In genomic region chr2:129177661-129178060, GRCm38 (mm10) we compare ENCODE assay signal across 27 mouse cellular contexts.
"Had no signal": no experiment of that assay in that cellular context is flagged by ENCODE, and none has a peak within 500 bp of the region (broad histone marks: within the 10 kb centered on the region; RNA-seq: fewer than 3 reads in every experiment).

No protein-coding gene starts in this region.

- H3K9me3 ChIP-seq: hindbrain, embryonic 13.5 days; hindbrain, embryonic 15.5 days; intestine, embryonic 15.5 days; kidney, embryonic 15.5 days; limb, embryonic 10.5 days; liver, embryonic 13.5 days; liver, embryonic 15.5 days had no signal

- H3K4me3 ChIP-seq: gastrocnemius, adult 2 months; heart, adult 2 months; heart, embryonic 12.5 days; hindbrain, embryonic 13.5 days; hindbrain, embryonic 15.5 days; kidney, embryonic 15.5 days; limb, embryonic 10.5 days; limb, embryonic 12.5 days; liver, embryonic 13.5 days; liver, embryonic 15.5 days had no signal

- H3K4me1 ChIP-seq: hindbrain, embryonic 13.5 days; hindbrain, embryonic 15.5 days; intestine, embryonic 15.5 days had no signal

- H3K4me2 ChIP-seq: heart, embryonic 12.5 days; hindbrain, embryonic 13.5 days; hindbrain, embryonic 15.5 days; kidney, embryonic 15.5 days; limb, embryonic 12.5 days; liver, embryonic 11.5 days; liver, embryonic 13.5 days; liver, embryonic 15.5 days had no signal

- DNase-seq: gastrocnemius, adult 2 months; gastrocnemius, postnatal 14 days; gastrocnemius, postnatal 36 days; heart, adult 11 months; heart, postnatal 10 days; kidney, adult 11 months; kidney, adult 2 months; kidney, adult 9 months; kidney, postnatal 14 days; kidney, postnatal 36 days; layer of hippocampus, adult 9-11 months; layer of hippocampus, postnatal 36 days; liver; liver, embryonic 13.5 days; liver, postnatal 0 days had no signal

- H3K27me3 ChIP-seq: heart, embryonic 12.5 days; hindbrain, embryonic 13.5 days; hindbrain, embryonic 15.5 days; intestine, embryonic 15.5 days; kidney, embryonic 15.5 days had no signal

- H3K9ac ChIP-seq: heart, embryonic 12.5 days; hindbrain, embryonic 13.5 days; hindbrain, embryonic 15.5 days; intestine, embryonic 15.5 days; kidney, embryonic 15.5 days; limb, embryonic 12.5 days; liver, embryonic 13.5 days; liver, embryonic 15.5 days; liver, postnatal 0 days had no signal

- H3K27ac ChIP-seq: gastrocnemius, adult 2 months; heart, adult 2 months; hindbrain, embryonic 13.5 days; hindbrain, embryonic 15.5 days; hindbrain, postnatal 0 days; kidney, embryonic 15.5 days; kidney, postnatal 0 days; limb, embryonic 10.5 days; limb, embryonic 12.5 days; liver, embryonic 13.5 days; liver, embryonic 15.5 days had no signal

- H3K36me3 ChIP-seq: heart, embryonic 12.5 days; hindbrain, embryonic 13.5 days; hindbrain, embryonic 15.5 days; intestine, embryonic 15.5 days; kidney, embryonic 15.5 days; limb, embryonic 10.5 days; limb, embryonic 12.5 days; liver, embryonic 13.5 days; liver, embryonic 15.5 days had no signal
